Mouse (Mus musculus) embryo, embryonic 10 days (tissue): Measurements from ENCODE around the gene Gm438.
"Not testable (repeated sequence)": the region's sequence is repeated elsewhere in the genome, so short reads cannot be mapped to it uniquely, and the experiment has no call there.

Experiments used
- DNase-seq: peaks from one replicate; pipeline ENCODE4 v3.0.0-alpha.2; 2015; ENCODE audit warnings: low spot score

Gene Gm438

GRCm38 (mm10) chr4:144786483-144786882 lies at the start of gene Gm438:
TSS of gene Gm438 (minus strand) at chr4:144786583.
- DNase-seq = no peak

GRCm38 (mm10) chr4:144824706-144825105 lies 38.3 kb upstream of the Gm438 start:
- DNase-seq = no peak

- DNase-seq = no peak
Measured at GRCm38 (mm10) chr4:144823996-144824395, 37.6 kb upstream of the Gm438 start.

GRCm38 (mm10) chr4:144807135-144807534 lies 20.8 kb upstream of the Gm438 start:
- not testable (repeated sequence) for DNase-seq

- DNase-seq = no peak
Measured at GRCm38 (mm10) chr4:144803633-144804032, 17.2 kb upstream of the Gm438 start.

GRCm38 (mm10) chr4:144790141-144790540 lies 3.8 kb upstream of the Gm438 start:
- DNase-seq = no peak

- no peak for DNase-seq
Measured at GRCm38 (mm10) chr4:144782476-144783197, 3.7 kb downstream of the Gm438 start.

GRCm38 (mm10) chr4:144765722-144766121 lies 20.7 kb downstream of the Gm438 start:
- peak; percentile 32 for DNase-seq

GRCm38 (mm10) chr4:144749139-144749538 lies 37.2 kb downstream of the Gm438 start:
- no peak for DNase-seq
